Mouse (Mus musculus): ENCODE measurements around the gene Lztfl1. TPM values are rescaled to one million over a fixed set of nuclear protein-coding genes. Genes with fewer than 3 reads are reported as not detected.
"Not testable (repeated sequence)": the region's sequence is repeated elsewhere in the genome, so short reads cannot be mapped to it uniquely, and the experiment has no call there.

Gene Lztfl1
- polyA plus RNA-seq, 1 experiment from 2014 or later, result 68.7 TPM

DNA sequence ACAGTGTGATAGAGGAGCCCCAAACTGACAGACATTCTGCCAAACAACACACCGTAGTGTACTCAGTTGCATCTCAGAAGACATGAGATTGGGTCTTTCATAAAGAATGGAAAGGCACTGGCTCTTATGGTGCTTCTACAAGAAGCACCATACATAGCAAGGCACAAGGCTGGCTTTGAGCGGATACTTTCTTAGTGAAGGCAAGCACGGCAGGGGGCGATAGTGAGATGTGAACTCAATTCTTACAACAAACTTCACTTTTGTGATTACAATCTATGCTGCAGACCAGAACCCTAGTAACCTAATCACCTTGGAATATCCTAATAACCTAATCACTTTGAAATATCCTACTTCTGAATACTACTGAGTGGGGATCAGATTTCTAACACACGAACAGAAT is 51.9 kb downstream of the Lztfl1 start:
- no peak overlapping the region for H3K4me2 ChIP-seq (replicated peaks)
- no peaks in the 10 kb centered on the region for H3K4me1 ChIP-seq
- H3K27ac ChIP-seq, result no peak overlapping the region
- H3K4me3 ChIP-seq, result no peak overlapping the region
- H3K9ac ChIP-seq, result no peak overlapping the region
- no peaks in the 10 kb centered on the region for H3K36me3 ChIP-seq
- 54% methylated on average over 5 of the region's 5 CpGs for WGBS
- no peaks in the 10 kb centered on the region; the same call in 1 of the 2 replicates for H3K9me3 ChIP-seq
- no peak for ATAC-seq (ENCODE audit: low FRiP score, low read depth)
- H3K27me3 ChIP-seq, result no peaks in the 10 kb centered on the region

GRCm38 (mm10) chr9:123659986-123660676 is 57.4 kb downstream of the Lztfl1 start:
- not testable (repeated sequence) for H3K27me3 ChIP-seq; ATAC-seq (ENCODE audit: low FRiP score, low read depth); H3K4me2 ChIP-seq (replicated peaks); H3K36me3 ChIP-seq; H3K4me3 ChIP-seq; H3K9ac ChIP-seq; H3K4me1 ChIP-seq; H3K9me3 ChIP-seq; H3K27ac ChIP-seq
- 88% methylated on average over 18 of the region's 18 CpGs for WGBS

DNA sequence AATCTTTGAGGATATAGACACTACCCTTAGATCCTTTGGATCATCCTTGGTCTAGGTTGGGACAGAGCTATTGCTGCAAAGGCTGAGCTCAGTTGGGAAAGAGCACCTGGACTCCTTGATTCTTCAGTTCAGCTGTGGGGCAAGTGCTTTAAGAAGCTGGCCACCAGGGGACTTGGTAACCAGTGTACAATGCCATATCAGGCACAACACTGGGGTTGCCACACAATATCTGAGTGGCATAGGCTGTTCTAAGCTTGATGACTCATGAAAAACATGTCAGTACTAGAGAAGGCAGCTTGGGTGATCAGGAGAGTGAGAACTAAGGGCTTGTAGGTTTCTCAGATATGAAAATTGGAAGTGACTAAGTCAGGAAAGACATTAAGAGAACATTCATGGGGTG is 58.5 kb downstream of the Lztfl1 start:
- Histone ChIP-seq H3K9ac (no peak overlapping the region), H3K27ac (no peak overlapping the region), H3K36me3 (no peaks in the 10 kb centered on the region), H3K4me1 (no peaks in the 10 kb centered on the region), H3K4me2 (replicated peaks) (no peak overlapping the region), H3K9me3 (no peaks in the 10 kb centered on the region), H3K27me3 (no peaks in the 10 kb centered on the region), H3K4me3 (no peak overlapping the region)
- no peak for ATAC-seq (ENCODE audit: low FRiP score, low read depth)

DNA sequence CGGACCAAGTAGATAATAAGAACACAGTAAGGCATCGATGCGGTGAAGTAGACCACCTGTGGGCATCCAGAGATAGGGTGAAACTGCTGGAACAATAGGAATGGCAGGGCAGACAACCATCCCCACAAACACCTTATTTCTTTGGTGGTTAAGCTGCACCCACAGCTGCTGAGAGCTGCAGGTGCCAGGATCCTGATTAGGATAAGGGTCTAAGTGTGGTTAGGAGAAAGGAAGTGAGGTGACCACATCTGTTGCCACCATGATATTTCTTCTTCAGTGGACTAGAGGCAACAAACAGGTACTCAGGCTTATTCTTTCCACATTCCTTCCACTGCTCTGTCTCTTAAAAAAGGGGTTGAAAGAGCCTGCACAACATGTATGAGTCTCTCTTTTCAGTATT is 60.0 kb downstream of the Lztfl1 start:
- Histone ChIP-seq H3K9ac (no peak overlapping the region), H3K9me3 (no peaks in the 10 kb centered on the region), H3K4me1 (no peaks in the 10 kb centered on the region), H3K4me2 (replicated peaks) (no peak overlapping the region), H3K27ac (no peak overlapping the region), H3K4me3 (no peak overlapping the region), H3K27me3 (no peaks in the 10 kb centered on the region), H3K36me3 (no peaks in the 10 kb centered on the region)
- ATAC-seq (ENCODE audit: low FRiP score, low read depth), result no peak
- WGBS, result 80% methylated on average over 3 of the region's 3 CpGs

GRCm38 (mm10) chr9:123651369-123651768 is 66.1 kb downstream of the Lztfl1 start:
- Histone ChIP-seq H3K36me3 (no peaks in the 10 kb centered on the region), H3K27ac (no peak overlapping the region), H3K9me3 (no peaks in the 10 kb centered on the region), H3K4me1 (no peaks in the 10 kb centered on the region), H3K4me2 (replicated peaks) (no peak overlapping the region), H3K4me3 (no peak overlapping the region), H3K9ac (no peak overlapping the region), H3K27me3 (no peaks in the 10 kb centered on the region)
- no peak for ATAC-seq (ENCODE audit: low FRiP score, low read depth)
- WGBS, result 40% methylated on average over 4 of the region's 4 CpGs

DNA sequence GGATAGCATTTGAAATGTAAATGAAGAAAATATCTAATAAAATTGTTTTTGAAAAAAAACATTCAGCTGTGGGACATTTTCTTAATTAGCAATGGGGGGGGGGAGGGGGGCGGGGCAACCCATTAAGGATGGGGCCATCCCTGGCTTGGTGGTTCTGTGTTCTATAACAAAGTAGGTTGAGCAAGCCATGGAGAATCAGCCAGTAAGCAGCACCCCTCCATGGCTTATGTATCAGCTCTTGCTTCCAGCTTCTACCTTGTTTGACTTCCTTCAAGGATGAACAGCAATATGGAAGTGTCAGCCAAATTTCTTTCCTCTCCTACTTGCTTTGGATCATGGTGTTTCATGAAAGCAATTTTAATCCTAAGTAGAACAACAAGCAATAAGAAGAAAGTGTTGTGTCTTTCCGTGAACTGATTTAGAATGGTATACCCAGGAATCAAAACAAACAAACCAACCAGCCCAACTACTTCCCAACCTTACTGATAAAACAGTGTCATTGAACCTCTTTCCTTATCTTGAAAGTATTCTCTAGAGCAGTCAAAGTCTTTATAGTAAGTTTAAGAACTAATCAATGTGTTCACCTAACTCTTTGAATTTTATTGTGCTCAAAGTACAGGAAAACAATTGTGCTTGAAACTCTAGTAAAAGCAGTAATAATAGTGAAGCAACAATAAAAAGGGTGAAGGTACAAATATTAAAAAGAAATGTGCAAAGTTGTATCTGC is 67.5 kb downstream of the Lztfl1 start:
- H3K4me1 ChIP-seq, result no peaks in the 10 kb centered on the region
- H3K27ac ChIP-seq, result no peak overlapping the region
- H3K36me3 ChIP-seq, result no peaks in the 10 kb centered on the region
- WGBS, result 94% methylated on average over 2 of the region's 2 CpGs
- no peaks in the 10 kb centered on the region for H3K9me3 ChIP-seq
- no peak overlapping the region for H3K4me3 ChIP-seq
- H3K4me2 ChIP-seq (replicated peaks), result no peak overlapping the region
- no peak for ATAC-seq (ENCODE audit: low FRiP score, low read depth)
- H3K27me3 ChIP-seq, result no peaks in the 10 kb centered on the region
- no peak overlapping the region for H3K9ac ChIP-seq

Other genes starting within 250 kb of the Lztfl1 start
- 50.3 and 54.9 TPM in 2 replicates for gene Limd1, start 239.0 kb downstream of the Lztfl1 start, polyA plus RNA-seq (2015; fragmentation: Nextera tagmentation; extraction: Ambion mirVana)
- gene Sacm1l, start 187.9 kb downstream of the Lztfl1 start, polyA plus RNA-seq (2015; fragmentation: Nextera tagmentation; extraction: Ambion mirVana), result 48.5 and 52.7 TPM in 2 replicates
- 0.13 and 0.28 TPM in 2 replicates for gene Slc6a20b, start 85.1 kb downstream of the Lztfl1 start, polyA plus RNA-seq (2015; fragmentation: Nextera tagmentation; extraction: Ambion mirVana)
- gene Ccr9, start 39.3 kb downstream of the Lztfl1 start, polyA plus RNA-seq (2015; fragmentation: Nextera tagmentation; extraction: Ambion mirVana), result 0.10 and 0.13 TPM in 2 replicates
- not detected in 2 replicates for gene Slc6a20a, start 38.8 kb downstream of the Lztfl1 start, polyA plus RNA-seq (2015; fragmentation: Nextera tagmentation; extraction: Ambion mirVana)
- 0.17 and 0.38 TPM in 2 replicates for gene Cxcr6, start 88.8 kb upstream of the Lztfl1 start, polyA plus RNA-seq (2015; fragmentation: Nextera tagmentation; extraction: Ambion mirVana)
- 16.4 and 16.9 TPM in 2 replicates for gene Fyco1, start 134.2 kb upstream of the Lztfl1 start, polyA plus RNA-seq (2015; fragmentation: Nextera tagmentation; extraction: Ambion mirVana)
- not detected in 2 replicates for gene Xcr1, start 144.3 kb upstream of the Lztfl1 start, polyA plus RNA-seq (2015; fragmentation: Nextera tagmentation; extraction: Ambion mirVana)